Mouse (Mus musculus) lung, postnatal 10 days (tissue): Measurements from ENCODE around the gene Dchs2.

Experiments used
- DNase-seq: peaks from one replicate; pipeline ENCODE4 v3.0.0; 2021

The Dchs2 gene

DNA sequence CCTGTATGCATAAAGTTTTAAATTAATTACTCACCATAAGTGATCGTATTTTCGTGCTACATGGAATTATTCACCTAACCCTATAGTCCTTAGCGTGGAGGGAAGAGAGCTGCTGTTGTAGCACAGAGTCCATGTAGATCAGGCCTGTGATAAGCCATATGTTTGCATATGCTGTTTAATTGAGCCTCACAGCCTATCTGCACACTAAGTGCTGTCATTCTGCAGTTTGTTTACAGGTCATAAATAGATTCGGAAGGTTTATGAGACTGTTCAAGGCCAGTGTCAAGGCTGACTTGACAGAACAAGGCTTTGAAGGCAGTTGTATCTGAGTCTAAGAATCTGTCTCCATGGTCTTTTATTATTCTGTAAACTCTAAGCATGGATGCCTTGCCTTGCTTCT, 138.3 kb downstream of the Dchs2 start:
- no peak for DNase-seq

- no peak for DNase-seq
These were observed 142.5 kb downstream of the Dchs2 start for GRCm38 (mm10) chr3:83270228-83270627.

DNA sequence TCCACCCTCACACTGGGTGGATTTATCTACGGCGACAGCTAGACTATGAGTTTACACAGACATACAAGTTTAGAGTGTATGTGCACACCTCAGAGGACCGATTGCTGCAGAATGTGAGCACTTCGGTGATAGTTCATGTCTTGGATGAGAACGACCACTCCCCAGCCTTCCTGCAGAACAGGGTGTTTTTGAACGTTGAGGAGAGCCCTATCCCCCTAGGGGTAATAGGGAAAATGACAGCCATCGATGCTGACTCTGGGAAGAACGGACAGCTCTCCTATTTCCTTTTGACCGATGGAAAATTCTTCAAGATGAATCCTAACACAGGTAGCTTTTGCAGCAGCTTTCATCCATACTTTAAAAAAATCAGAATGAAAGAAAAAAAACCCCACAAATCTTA, 143.2 kb downstream of the Dchs2 start:
- DNase-seq, result no peak

GRCm38 (mm10) chr3:83273555-83274244, 146.0 kb downstream of the Dchs2 start:
- peak; percentile 83 for DNase-seq

DNA sequence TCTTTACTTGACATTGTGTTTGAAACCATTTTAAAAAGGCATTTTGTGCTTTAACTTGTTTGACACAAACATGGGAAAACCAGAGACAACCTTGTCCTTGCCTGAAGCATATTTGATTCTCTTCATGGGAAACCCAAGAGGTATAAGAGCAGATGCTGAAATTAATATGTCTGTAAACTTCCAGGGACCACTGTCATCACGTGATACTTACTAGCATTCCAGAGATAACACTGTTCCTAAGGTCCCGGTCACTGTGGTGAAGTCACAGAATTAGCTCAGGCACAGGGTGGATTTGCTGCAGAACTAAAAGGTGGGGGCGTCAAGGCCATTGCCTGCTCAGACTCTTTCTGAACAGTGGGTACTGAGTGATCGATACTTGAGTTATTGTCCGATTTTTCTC, 148.0 kb downstream of the Dchs2 start:
- no peak for DNase-seq

GRCm38 (mm10) chr3:83283882-83284281, 156.1 kb downstream of the Dchs2 start:
- DNase-seq, result no peak

DNA sequence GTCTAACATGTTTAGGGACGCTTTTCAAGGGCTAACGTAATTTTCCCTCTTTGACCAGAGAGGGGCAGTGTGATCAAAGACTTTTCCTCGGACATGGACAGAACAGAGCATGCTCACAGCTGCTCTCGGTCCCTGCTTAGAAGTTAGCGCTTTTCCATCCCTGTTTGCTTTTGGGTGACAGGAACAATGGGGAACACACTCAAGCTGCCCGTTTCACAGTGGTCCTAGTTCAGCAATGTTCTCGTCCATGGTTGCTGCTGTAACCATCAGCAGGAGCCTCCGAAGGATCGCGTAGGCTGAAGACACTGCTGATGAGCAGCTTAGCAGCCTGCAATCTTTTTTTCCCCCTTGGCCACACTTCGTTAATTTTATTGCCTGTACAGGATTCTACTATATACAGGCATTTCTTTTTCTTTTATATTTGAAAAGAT, 159.2 kb downstream of the Dchs2 start:
- peak; percentile 73 for DNase-seq

DNA sequence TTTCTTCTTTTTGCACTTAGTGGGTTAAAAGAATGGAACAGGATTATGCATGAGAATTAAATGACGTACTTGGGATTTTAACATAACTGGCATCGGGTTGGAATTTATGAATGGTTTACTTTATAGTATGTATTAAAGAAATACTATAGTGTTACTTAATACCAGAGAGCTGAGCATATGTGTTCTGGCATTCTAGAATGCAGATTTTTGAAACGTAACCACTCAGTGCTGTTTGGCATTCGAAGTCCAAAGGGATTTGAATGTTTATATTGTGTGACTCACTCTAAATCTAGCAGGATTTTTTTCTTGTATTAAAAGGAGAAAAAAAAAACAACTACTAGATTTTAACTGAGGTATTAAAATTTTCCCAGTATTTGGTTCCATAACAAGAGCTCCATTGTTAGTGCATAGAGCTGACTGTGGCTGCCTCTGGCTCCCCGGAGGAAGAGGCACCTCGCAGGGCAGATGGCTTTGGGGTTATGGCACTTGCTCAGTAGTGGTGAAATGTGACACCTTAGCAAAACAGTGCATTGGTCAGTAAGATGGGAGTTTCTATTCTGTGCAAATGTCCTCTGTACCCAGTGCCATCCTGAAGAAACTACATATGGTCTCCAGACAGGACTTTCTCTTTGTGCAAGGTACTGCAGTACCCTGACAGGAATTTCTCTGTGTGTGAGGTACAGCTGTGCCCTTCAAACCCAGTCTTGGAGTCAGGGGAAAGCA, 160.5 kb downstream of the Dchs2 start:
- no peak for DNase-seq

- no peak for DNase-seq
These were observed 162.7 kb downstream of the Dchs2 start for GRCm38 (mm10) chr3:83290482-83290881.

GRCm38 (mm10) chr3:83290953-83291352, 163.2 kb downstream of the Dchs2 start:
- DNase-seq, result no peak

- DNase-seq, result no peak
These were observed 172.1 kb downstream of the Dchs2 start for GRCm38 (mm10) chr3:83299783-83300382.

GRCm38 (mm10) chr3:83303876-83304275, 176.1 kb downstream of the Dchs2 start:
- no peak for DNase-seq

DNA sequence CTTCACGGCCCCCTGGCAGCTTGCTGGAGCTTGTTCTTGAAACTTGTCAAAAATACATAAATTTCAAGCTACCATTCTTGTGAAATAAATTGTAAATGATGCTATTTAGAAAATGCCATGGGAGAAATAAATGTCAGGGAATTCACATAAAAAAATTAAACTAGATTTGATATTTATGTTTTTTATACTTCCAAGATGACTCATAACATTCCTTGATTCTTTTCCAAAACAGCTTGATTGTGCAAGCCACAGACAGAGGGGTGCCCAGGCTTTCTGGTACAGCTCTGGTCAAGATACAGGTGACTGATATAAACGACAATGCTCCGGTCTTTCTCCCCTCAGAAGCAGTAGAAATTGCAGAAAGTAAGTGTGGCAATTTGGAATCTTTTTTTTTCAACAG, 218.2 kb downstream of the Dchs2 start:
- DNase-seq, result no peak

DNA sequence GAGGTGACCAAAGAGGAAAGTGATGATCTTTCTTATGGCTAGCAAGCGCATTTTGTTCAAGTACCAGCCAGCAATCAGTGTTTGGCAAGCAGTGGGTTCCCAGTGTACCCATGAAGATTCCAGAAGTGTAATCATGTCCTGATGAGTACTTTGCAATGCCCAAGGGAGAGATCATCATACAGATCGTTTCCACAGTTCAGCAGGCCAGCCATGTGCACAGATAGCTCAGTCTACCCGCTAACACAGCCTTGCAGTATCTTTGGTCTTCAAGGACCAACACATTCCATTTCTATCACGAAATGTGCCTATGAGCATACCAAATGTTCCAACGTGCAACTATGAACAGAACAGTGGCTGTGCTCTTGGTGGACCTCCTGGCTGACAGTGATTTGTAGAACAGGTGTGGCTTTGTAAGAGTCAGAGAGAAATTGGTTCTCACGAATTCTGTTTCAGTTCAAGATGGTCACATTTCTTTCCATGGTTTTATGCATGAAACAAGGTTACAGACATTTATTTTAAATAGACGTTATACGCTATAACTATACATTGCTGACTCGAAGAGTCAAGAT, 240.8 kb downstream of the Dchs2 start:
- no peak for DNase-seq

- no peak for DNase-seq
These were observed 242.1 kb downstream of the Dchs2 start for GRCm38 (mm10) chr3:83369871-83370270.

GRCm38 (mm10) chr3:83374333-83374732, 246.6 kb downstream of the Dchs2 start:
- DNase-seq, result no peak

DNA sequence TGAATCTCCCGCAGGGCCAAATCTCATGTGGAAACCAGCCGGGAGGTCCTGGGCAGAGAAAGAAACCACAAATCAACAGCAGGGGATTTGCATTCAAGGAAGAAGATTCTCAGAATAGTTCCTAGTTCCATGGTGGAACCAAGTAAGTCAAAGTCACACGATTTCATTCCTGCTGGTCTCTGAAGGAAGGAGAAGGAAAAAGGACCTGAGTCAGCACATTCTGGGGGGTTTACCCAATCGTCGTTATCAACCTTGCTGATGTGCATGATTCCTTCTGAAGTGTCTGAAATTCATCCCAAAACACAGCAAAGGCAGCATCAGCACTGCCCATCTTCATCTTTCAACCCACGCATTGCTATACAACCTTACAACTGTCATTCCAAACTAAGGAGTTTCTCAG, 249.1 kb downstream of the Dchs2 start:
- DNase-seq, result no peak
